Comparison of ENCODE assay signal across 8 mouse cellular contexts in genomic region chr6:84272520-84273311, GRCm38 (mm10).
DNase-seq lines count a peak whose midpoint lies in the region.
"Had no signal": no experiment of that assay in that cellular context is flagged by ENCODE, and none has a peak within 500 bp of the region (broad histone marks: within the 10 kb centered on the region; RNA-seq: fewer than 3 reads in every experiment).

No protein-coding gene starts in this region.

- H3K9me3 ChIP-seq in midbrain, embryonic 10.5 days (replicated peaks): no peaks in the 10 kb centered on the region
- H3K9me3 ChIP-seq: limb, embryonic 15.5 days had no signal

- peaks cover 11% of the 10 kb centered on the region for H3K27me3 ChIP-seq in midbrain, embryonic 10.5 days (ENCODE audit: low read depth, poor library complexity, severe bottlenecking)
- H3K27me3 ChIP-seq: limb, embryonic 15.5 days had no signal

- H3K27ac ChIP-seq in midbrain, embryonic 10.5 days (replicated peaks): 0 out of 2 replicates have a peak overlapping the region, but pooled peaks have one; percentile 33
- H3K27ac ChIP-seq: limb, embryonic 15.5 days had no signal

- no peaks in the 10 kb centered on the region for H3K36me3 ChIP-seq in midbrain, embryonic 10.5 days
- H3K36me3 ChIP-seq: limb, embryonic 15.5 days had no signal

- H3K4me3 ChIP-seq in midbrain, embryonic 10.5 days: no peak overlapping the region
- H3K4me3 ChIP-seq: limb, embryonic 15.5 days had no signal

- intact Hi-C loops in gastrocnemius, postnatal 14 days (cut with DNase I; ENCODE audit: low total_unique reads): no loop called here

- H3K4me1 ChIP-seq in midbrain, embryonic 10.5 days: peaks cover 11% of the 10 kb centered on the region

- DNase-seq in ZHBTc4 (ENCODE audit: low read depth, low spot score): peak; percentile 26
- DNase-seq in adrenal gland, postnatal 25 days: peak; percentile 77
- DNase-seq in gastrocnemius, postnatal 14 days: peak; percentile 43
- DNase-seq in kidney, postnatal 10 days: peak; percentile 60
- DNase-seq in midbrain, embryonic 10.5 days (ENCODE audit: low spot score): no peak
- peak; percentile 48 for DNase-seq in telencephalon, adult 2 months (ENCODE audit: low read depth, low spot score)
- no peak for DNase-seq in lung, adult 18-20 months

- 78% methylated on average over 6 of the region's 6 CpGs for WGBS in midbrain, embryonic 10.5 days

Comparison
In these comparisons a context has a peak if more than half of its experiments do, and no peak if none do; other contexts are left out.
1. DNase-seq: peak in ZHBTc4 (single experiment), adrenal gland, postnatal 25 days (single experiment), gastrocnemius, postnatal 14 days (single experiment), kidney, postnatal 10 days (single experiment) and telencephalon, adult 2 months (single experiment); none in midbrain, embryonic 10.5 days (single experiment) and lung, adult 18-20 months (0 of 2).